Mouse (Mus musculus): ENCODE data around the gene Atp2a1.
"Not testable (repeated sequence)": the region's sequence is repeated elsewhere in the genome, so short reads cannot be mapped to it uniquely, and the experiment has no call there.

Atp2a1 gene

GRCm38 (mm10) chr7:126463004-126463403, at the start of gene Atp2a1:
Gene Atp2a1, minus strand, starts transcription at chr7:126463108.
- no peak for DNase-seq

- DNase-seq, result no peak
These were observed 48.4 kb upstream of the Atp2a1 start for GRCm38 (mm10) chr7:126511287-126511686.

- no peak for DNase-seq
These were observed 44.3 kb upstream of the Atp2a1 start for GRCm38 (mm10) chr7:126507126-126507778.

GRCm38 (mm10) chr7:126504913-126505312, 42.0 kb upstream of the Atp2a1 start:
- DNase-seq, result no peak

GRCm38 (mm10) chr7:126503273-126503878, 40.5 kb upstream of the Atp2a1 start, which contains the start of gene Atxn2l:
Gene Atxn2l, minus strand, starts transcription at chr7:126503437.
- DNase-seq, result peak; percentile 99

GRCm38 (mm10) chr7:126502751-126503150, 39.8 kb upstream of the Atp2a1 start:
- DNase-seq, result no peak

GRCm38 (mm10) chr7:126502023-126502741, 39.3 kb upstream of the Atp2a1 start:
- DNase-seq, result peak; percentile 92 to 98

GRCm38 (mm10) chr7:126501684-126502022, 38.7 kb upstream of the Atp2a1 start:
- DNase-seq, result no peak

- DNase-seq, result no peak
These were observed 36.5 kb upstream of the Atp2a1 start for GRCm38 (mm10) chr7:126499416-126499815.

GRCm38 (mm10) chr7:126497966-126498365, 35.1 kb upstream of the Atp2a1 start:
- DNase-seq, result no peak

GRCm38 (mm10) chr7:126496475-126496874, 33.6 kb upstream of the Atp2a1 start:
- no peak for DNase-seq

GRCm38 (mm10) chr7:126494120-126494519, 31.2 kb upstream of the Atp2a1 start:
- no peak for DNase-seq

GRCm38 (mm10) chr7:126491973-126492372, 29.1 kb upstream of the Atp2a1 start:
- no peak for DNase-seq

GRCm38 (mm10) chr7:126491005-126491404, 28.1 kb upstream of the Atp2a1 start:
- DNase-seq, result no peak

- not testable (repeated sequence) for DNase-seq
These were observed 24.9 kb upstream of the Atp2a1 start for GRCm38 (mm10) chr7:126487617-126488385.

GRCm38 (mm10) chr7:126487052-126487483, 24.2 kb upstream of the Atp2a1 start, which contains the start of gene Tufm:
Gene Tufm, plus strand, starts transcription at chr7:126487361.
- peak; percentile 97 to 99 for DNase-seq

- peak; percentile 94 to 98 for DNase-seq
These were observed 19.5 kb upstream of the Atp2a1 start for GRCm38 (mm10) chr7:126482392-126482871.

- DNase-seq, result no peak
These were observed 18.8 kb upstream of the Atp2a1 start for GRCm38 (mm10) chr7:126481699-126482098.

- DNase-seq, result peak; percentile 87 to 96
These were observed 12.2 kb upstream of the Atp2a1 start, which contains the start of gene Sh2b1 for GRCm38 (mm10) chr7:126474993-126475581. Gene Sh2b1, minus strand, starts transcription at chr7:126475424.

GRCm38 (mm10) chr7:126474486-126474955, 11.6 kb upstream of the Atp2a1 start:
- DNase-seq, result peak in 1 of 2 experiments; percentile 10

- DNase-seq, result no peak
These were observed 10.7 kb upstream of the Atp2a1 start for GRCm38 (mm10) chr7:126473470-126474086.

GRCm38 (mm10) chr7:126472713-126473112, 9.8 kb upstream of the Atp2a1 start:
- no peak for DNase-seq
